Mouse (Mus musculus): ENCODE results near the gene Helt. TPM values are rescaled to one million over a fixed set of nuclear protein-coding genes. Genes with fewer than 3 reads are reported as not detected.

The Helt gene
- polyA plus RNA-seq (2014; fragmentation: Illumina TruSeq; extraction: RNeasy Lipid Tissue Mini Kit (QIAGEN cat#74804); ENCODE audit: low read depth, low replicate concordance) = not detected

GRCm38 (mm10) chr8:46294181-46294892 lies at the start of gene Helt:
Gene Helt (minus strand): TSS chr8:46294671.

Other genes with a start within 250 kb of the Helt start
- 68.2 TPM for gene Cfap97, start 142.9 kb downstream of the Helt start, polyA plus RNA-seq (2014; fragmentation: Illumina TruSeq; extraction: RNeasy Lipid Tissue Mini Kit (QIAGEN cat#74804); ENCODE audit: low read depth, low replicate concordance)
- gene Snx25, start 142.5 kb downstream of the Helt start, polyA plus RNA-seq (2014; fragmentation: Illumina TruSeq; extraction: RNeasy Lipid Tissue Mini Kit (QIAGEN cat#74804); ENCODE audit: low read depth, low replicate concordance) = 22.5 TPM
- gene Slc25a4, start 83.4 kb downstream of the Helt start, polyA plus RNA-seq (2014; fragmentation: Illumina TruSeq; extraction: RNeasy Lipid Tissue Mini Kit (QIAGEN cat#74804); ENCODE audit: low read depth, low replicate concordance) = 211 TPM
- 246 TPM for gene Acsl1, start 176.4 kb upstream of the Helt start, polyA plus RNA-seq (2014; fragmentation: Illumina TruSeq; extraction: RNeasy Lipid Tissue Mini Kit (QIAGEN cat#74804); ENCODE audit: low read depth, low replicate concordance)